Mouse (Mus musculus) adrenal gland, postnatal 25 days (tissue): ENCODE data around the gene Tgfb3. TPM values are rescaled to one million over a fixed set of nuclear protein-coding genes. Genes with fewer than 3 reads are reported as not detected.

Experiments
- DNase-seq: peaks from one replicate; pipeline ENCODE4 v3.0.0; 2021; ENCODE audit warnings: mixed read lengths
- total RNA-seq: library from RNA; stranded (reverse); gene quantifications from 2 replicates; pipeline ENCODE4 v1.2.3, GENCODE M21; 2021

Tgfb3 gene
- total RNA-seq, 1 experiment from 2014 or later, result 9.5 TPM

DNA sequence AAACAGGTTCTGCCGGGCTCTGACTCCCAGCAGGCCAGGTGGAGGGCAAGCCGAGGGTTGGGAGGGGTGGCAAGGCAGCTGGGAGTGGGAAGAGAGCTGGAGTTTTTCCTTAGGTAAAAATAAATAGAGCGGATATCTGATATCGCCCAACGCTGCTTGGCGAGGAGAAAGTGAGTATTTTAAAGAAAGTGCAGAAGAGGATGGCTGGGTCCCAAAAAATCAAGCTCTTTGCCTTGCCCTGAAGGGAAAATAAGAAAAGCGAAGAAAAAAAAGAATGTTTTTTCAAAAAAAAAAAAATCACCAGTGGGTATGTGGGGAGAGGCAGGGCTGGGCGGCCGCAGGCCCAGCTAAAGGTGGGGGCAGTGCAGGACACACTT lies 677 bp downstream of the Tgfb3 start:
- no peak for DNase-seq

DNA sequence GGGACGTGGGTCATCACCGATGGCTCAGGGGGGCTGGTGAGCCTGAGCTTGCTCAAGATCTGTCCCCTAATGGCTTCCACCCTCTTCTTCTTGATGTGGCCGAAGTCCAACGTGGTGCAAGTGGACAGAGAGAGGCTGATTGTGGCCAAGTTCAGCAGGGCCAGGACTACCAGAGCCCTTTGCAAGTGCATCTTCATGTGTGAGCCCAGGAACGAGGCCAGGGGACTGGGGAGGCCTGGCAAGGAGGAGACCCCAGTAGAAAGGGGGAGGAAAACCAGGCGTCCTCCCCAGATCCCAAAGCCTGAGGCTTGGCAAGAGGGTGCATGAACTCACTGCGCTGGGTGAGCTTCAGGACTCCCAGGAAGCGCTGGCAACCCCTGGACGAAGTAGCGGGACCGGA lies 1.1 kb downstream of the Tgfb3 start:
- DNase-seq, result no peak

DNA sequence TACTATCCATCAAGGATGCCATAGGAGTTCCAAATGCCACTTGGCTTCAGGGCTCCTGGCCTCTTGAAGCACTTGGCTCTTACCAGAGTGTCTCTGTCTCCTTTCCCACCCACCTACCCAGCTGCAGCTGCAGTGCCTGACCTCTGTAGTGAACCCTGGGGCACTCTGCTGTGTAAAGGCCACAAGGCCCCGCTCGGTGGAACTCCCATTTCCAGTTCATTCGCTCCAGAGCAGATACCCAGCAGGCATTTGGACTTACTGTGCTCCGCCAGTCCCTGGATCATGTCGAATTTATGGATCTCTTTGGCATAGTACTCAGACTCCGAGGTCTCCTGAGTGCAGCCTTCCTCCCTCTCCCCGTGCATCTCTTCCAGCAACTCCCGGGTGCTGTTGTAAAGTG lies 1.5 kb downstream of the Tgfb3 start:
- DNase-seq, result no peak

DNA sequence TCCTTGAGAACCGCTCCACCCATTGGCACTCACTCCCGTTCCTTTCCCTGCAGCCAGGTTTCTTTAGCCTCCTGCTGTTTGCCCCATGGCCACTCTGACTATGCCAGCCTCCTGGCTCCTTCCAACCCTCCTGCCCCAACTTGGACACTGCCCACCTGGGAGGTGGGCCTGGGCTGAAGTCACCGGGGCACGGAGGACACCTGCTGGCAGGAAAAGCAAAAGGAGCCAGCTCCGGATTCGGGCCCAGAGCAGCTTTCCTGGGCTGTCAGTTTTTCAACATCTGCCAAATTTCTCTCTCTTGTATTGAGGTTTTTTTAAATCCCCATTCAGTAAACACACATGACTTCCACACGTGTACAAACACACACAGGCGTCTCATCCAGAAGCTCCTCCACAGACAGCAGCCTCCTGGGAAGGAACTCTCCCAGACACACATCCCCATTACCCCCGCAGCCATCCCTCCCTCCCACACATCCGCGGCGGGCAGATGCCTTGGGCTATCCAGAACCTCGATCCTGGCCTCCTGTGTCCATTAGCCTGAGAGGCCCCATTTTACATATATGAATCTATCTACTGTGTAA lies 2.4 kb downstream of the Tgfb3 start:
- peak; percentile 11 for DNase-seq

DNA sequence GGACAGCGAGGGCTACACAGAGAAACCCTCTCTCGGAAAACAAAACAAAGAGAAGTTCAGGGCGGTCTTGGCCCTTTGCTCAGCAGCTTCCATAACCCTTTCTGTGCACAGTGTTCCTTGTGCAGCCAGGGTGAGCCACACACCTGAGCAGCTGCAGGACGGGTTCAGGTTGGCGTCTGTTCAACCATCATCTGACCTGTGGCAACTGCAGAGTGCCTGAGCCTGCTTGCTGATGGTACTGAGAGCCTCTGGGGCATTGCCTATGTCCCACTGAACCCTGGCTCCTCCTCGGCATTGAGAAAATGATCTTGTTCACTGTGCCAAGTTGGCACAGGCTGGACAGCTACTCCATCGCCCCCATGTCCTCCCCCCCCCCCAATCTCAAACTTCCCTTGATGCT lies 3.5 kb downstream of the Tgfb3 start:
- DNase-seq, result no peak

GRCm38 (mm10) chr12:86074681-86075080 lies 4.2 kb downstream of the Tgfb3 start:
- DNase-seq, result no peak

- no peak for DNase-seq
Measured at GRCm38 (mm10) chr12:86071432-86071831, 7.4 kb downstream of the Tgfb3 start.

- no peak for DNase-seq
Measured at GRCm38 (mm10) chr12:86064796-86065195, 14.0 kb downstream of the Tgfb3 start.

GRCm38 (mm10) chr12:86059341-86059740 lies 19.5 kb downstream of the Tgfb3 start:
- no peak for DNase-seq

DNA sequence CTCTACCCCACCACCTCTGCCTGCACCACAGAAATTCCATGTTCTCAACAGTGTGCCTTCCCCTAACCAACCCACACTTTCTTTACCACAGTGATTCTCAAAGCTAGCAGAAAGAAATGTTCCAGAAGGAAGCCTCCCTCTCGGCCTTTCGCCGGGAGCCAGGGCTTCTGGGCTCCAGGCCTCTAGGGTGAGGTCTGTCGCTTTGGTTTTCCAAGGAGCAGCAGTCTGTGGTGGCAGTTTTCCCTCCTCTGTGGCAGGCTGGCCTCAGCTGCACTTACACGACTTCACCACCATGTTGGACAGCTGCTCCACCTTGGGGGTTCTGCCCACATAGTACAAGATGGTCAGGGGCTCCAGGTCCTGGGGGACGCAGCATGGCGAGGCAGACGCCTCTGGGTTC lies 21.3 kb downstream of the Tgfb3 start:
- no peak for DNase-seq

DNA sequence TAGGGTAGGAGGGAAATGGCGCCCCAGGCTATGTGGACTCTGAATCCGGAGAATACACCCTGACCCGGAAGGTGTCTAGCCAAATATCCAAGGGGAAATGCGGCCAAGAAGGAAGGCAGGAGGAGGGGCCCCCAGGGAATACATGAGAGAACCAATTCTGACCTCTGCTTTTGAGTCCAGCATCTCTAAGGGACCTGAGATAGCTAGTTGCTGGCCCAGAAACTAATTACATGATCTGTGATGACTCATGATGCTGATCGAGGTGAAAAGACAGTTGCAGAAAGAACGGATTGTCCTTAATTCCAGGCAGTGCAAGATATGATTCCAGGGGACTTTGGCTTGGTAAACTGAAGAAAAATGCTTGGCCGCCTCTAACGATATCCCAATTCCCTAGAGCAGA lies 21.9 kb downstream of the Tgfb3 start:
- DNase-seq, result no peak

- DNase-seq, result no peak
Measured at GRCm38 (mm10) chr12:86055306-86055705, 23.5 kb downstream of the Tgfb3 start.

- DNase-seq, result no peak
Measured at GRCm38 (mm10) chr12:86051477-86051876, 27.4 kb downstream of the Tgfb3 start.

DNA sequence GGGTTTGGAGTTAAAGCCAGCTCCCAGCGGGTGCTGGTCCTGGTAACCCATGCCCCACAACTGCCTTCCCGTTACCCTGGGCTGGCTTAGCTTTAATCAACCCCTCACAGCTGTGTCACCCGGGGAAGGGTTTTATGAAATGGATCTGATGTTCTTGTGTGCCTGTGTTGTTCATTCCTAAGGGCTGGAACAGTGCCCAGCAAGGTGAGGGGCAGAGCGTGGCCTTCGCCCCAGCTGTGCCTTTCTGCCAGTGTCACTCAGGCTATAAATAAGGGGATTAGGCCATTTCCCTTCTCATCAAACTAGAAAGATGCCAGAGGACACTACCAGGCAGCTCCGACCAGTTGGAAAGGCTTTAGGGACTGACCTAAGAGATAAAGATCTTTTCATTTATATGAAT lies 29.0 kb downstream of the Tgfb3 start:
- DNase-seq, result no peak

- DNase-seq, result no peak
Measured at GRCm38 (mm10) chr12:86047376-86047775, 31.5 kb downstream of the Tgfb3 start.

DNA sequence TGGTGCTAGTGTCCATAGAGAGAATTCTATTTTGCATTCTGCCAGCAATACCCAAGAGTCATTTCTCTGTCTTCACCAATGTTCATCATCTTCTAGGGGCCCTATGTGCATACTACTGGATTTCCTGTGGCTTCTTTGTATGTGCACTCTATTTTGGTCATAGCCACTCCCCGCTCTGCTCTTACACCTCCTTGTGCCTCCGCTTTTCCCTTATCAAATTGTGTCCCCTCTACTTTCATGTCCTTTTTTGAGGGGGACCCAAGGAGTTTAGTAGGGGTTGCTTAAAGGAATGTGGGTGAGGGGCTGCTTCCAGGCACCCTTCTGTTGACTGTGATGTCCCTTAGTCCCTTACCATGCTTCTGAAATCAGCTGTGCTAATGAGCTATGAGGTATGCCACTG lies 32.1 kb downstream of the Tgfb3 start:
- DNase-seq, result no peak

DNA sequence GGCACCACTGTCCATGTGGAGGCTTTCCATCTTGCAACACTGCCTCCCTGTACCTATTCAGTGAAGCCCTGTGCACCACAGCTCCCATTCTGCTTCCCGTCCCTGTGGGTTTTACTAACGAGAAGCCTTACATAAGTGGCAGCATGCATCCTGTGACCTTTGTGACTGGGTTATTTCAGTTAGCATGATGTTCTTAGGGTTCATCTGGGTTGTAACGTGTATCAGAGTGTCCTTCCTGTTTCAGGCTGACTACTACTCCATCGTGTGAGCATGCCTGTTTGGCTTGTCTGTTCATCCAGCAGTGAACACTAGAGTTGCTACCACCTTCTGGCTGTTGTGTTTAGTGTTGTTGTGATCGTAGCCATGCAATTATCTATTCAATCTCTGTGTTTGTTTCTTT lies 32.7 kb downstream of the Tgfb3 start:
- no peak for DNase-seq

- no peak for DNase-seq
Measured at GRCm38 (mm10) chr12:86039751-86040150, 39.1 kb downstream of the Tgfb3 start.

GRCm38 (mm10) chr12:86039078-86039477 lies 39.8 kb downstream of the Tgfb3 start:
- DNase-seq, result no peak

GRCm38 (mm10) chr12:86037235-86037921 lies 41.5 kb downstream of the Tgfb3 start:
- no peak for DNase-seq

- no peak for DNase-seq
Measured at GRCm38 (mm10) chr12:86036368-86037166, 42.3 kb downstream of the Tgfb3 start.

DNA sequence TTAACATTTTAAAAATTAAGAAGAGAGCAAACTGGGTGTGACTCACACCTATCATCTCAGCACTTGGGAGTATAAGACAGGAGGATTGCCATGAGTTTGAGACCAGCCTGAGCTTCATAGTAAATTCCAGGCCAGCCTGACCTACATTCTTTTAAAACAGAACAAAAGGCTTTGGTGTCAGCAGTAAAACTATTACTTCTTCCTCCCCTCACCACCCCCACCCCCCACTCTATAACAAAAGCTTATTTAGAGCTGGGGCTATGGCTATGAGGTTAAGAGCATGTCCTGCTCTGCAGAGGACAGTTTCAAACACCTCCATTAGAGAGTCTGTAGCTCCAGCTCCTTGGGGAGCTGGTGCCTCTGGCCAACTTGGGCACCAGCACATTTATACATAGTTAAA lies 43.3 kb downstream of the Tgfb3 start:
- no peak for DNase-seq

DNA sequence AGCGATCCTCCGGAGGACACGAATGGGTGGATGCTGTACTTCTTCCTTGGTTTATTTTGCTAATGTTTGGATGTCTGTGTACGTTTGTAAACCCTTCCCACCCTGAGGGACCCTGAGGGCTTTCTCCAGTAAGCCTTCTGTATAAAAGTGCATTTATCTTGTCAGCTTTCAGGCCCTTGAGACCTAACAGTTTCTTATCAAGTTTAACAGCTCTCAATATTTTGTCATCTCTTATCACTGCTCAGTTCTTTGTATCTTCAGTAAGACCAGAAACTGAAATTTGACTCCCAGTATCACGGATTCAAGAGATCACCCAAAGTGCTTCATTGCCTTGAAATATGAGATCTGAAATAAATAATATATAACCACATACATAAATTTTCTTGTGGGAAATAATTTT lies 47.9 kb downstream of the Tgfb3 start:
- no peak for DNase-seq

GRCm38 (mm10) chr12:86027747-86028146 lies 51.1 kb downstream of the Tgfb3 start:
- no peak for DNase-seq
